Mouse (Mus musculus): ENCODE measurements at regions not wholly inside any gene's neighbourhood (a gene's known extent, or its start where the extent isn't known, plus 50 kb on each side); places are given as distances from the start of the nearest gene placed in this dataset.
"Not testable (repeated sequence)": the region's sequence is repeated elsewhere in the genome, so short reads cannot be mapped to it uniquely, and the experiment has no call there.

GRCm38 (mm10) chr13:44679457-44679856, 49.8 kb upstream of the Jarid2 start:
- H3K36me3 ChIP-seq; DNase-seq; H3K9ac ChIP-seq; H3K9me3 ChIP-seq (replicated peaks); H3K4me1 ChIP-seq (replicated peaks); H3K27ac ChIP-seq; H3K4me2 ChIP-seq; ATAC-seq (ENCODE audit: low read depth); H3K4me3 ChIP-seq (replicated peaks): not testable (repeated sequence)
- peaks cover 21% of the 10 kb centered on the region for H3K27me3 ChIP-seq
- 67% methylated on average over 7 of the region's 7 CpGs for WGBS (ENCODE audit: insufficient replicate concordance)
